Mouse (Mus musculus) right cerebral cortex, adult 2 months (tissue): ENCODE measurements at regions not wholly inside any gene's neighbourhood (a gene's known extent, or its start where the extent isn't known, plus 50 kb on each side); places are given as distances from the start of the nearest gene placed in this dataset.
A peak's percentile ranks its signal among the peaks of the same experiment; 100 is the strongest.
"Not testable (repeated sequence)": the region's sequence is repeated elsewhere in the genome, so short reads cannot be mapped to it uniquely, and the experiment has no call there.

Experiments
- DNase-seq, 2 experiments: peaks; one replicate each; pipeline ENCODE4 v3.0.0; 2021 to 2022; ENCODE audit warnings: low spot score in 2 of 2

GRCm38 (mm10) chrX:105655591-105655990 lies 108.5 kb upstream of the Fgf16 start:
- DNase-seq: not testable (repeated sequence)

DNA sequence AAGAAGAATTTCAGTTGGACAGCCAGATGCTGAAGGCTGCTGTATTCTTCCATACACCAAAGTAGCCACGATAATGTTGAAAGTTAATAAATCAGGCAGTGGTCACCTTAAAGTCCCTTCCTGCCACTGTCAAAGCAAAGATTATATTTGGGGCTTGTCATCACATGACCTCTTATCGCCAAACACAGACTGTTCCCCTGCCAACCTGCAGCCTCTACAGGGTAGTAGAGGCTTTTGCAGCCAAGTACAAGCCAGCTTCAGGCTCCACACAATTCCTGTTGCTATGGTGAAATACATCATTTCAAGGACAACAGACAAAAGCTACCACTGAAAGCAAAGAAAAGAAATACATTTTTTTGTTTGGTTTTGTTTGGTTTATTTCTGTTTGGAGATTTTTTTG lies 93.5 kb upstream of the Fgf16 start:
- peak in 1 of 2 experiments; percentile 1 for DNase-seq

DNA sequence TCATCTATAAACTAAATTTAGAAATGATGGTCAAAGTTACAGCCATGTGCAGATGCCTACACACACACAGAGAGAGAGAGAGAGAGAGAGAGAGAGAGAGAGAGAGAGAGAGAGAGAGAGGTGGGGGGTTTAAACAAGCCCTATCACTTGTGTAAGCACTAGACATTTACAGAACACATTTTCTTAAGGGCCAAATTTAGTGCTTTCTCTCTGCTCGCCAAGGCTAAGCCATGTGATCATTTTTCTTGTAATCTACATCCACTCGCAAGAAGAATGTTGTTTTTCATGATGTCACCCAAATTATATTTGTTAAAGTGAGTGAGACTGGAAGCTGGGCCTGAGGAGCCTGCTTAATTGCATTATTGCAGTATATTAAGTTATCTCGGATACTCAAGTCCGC lies 92.8 kb upstream of the Fgf16 start:
- DNase-seq: no peak

DNA sequence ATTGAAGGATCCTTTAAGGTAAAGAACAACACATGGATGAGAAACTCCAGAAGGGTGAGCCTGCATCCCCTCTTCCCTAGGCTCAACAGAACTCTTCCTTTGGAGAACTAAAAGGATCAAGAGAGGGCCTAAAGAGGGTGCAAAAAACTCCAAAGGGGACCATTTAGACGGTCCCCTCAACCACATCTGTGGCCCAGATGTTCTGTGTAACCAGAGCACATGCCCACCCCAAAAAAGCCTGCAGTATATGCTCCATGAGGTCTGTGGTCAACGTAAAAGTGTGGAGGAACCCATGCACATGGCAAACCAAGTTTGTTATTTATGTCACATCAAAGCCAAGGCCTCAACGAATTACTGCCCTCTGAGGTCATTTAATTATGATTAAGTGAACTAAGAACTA lies 89.2 kb upstream of the Fgf16 start:
- no peak for DNase-seq

GRCm38 (mm10) chrX:105683678-105684077 lies 80.4 kb upstream of the Fgf16 start:
- DNase-seq: no peak

- DNase-seq: no peak
These were observed 79.6 kb upstream of the Fgf16 start for GRCm38 (mm10) chrX:105684433-105684832.

GRCm38 (mm10) chrX:105710676-105711241 lies 53.3 kb upstream of the Fgf16 start:
- no peak for DNase-seq
